Mouse (Mus musculus) hindbrain, embryonic 15.5 days (tissue): Measurements from ENCODE around the gene Asl. TPM values are rescaled to one million over a fixed set of nuclear protein-coding genes. Genes with fewer than 3 reads are reported as not detected.
"Not testable (repeated sequence)": the region's sequence is repeated elsewhere in the genome, so short reads cannot be mapped to it uniquely, and the experiment has no call there.

Source experiments
- ATAC-seq: fragments of 200-750 bp; cut with Nextera tagmentation; 2 replicates; pipeline ENCODE4 v1.8.0; 2017; ENCODE audit warnings: low read depth, moderate number of reproducible peaks, moderate TSS enrichment; ENCODE audit not compliant: low FRiP score
- H3K27ac ChIP-seq: fragments of 300-500 bp; sonication (generic); replicated peaks from 2 replicates; pipeline ENCODE4 v1.5.1; 2015; ENCODE audit warnings: mild to moderate bottlenecking, inconsistent platforms
- H3K27me3 ChIP-seq: fragments of 300-500 bp; sonication (generic); 2 replicates; pipeline ENCODE4 v1.6.1; 2015; ENCODE audit warnings: control low read depth, inconsistent platforms
- H3K36me3 ChIP-seq: fragments of 300-500 bp; sonication (generic); 2 replicates; pipeline ENCODE4 v1.6.1; 2015; ENCODE audit warnings: control low read depth, inconsistent platforms
- H3K4me1 ChIP-seq: fragments of 300-500 bp; sonication (generic); replicated peaks from 2 replicates; pipeline ENCODE4 v1.6.1; 2015; ENCODE audit warnings: control low read depth, inconsistent platforms
- H3K4me2 ChIP-seq: fragments of 300-500 bp; sonication (generic); 2 replicates; pipeline ENCODE4 v1.6.1; 2015; ENCODE audit warnings: moderate library complexity, mild to moderate bottlenecking, inconsistent platforms
- H3K4me3 ChIP-seq: fragments of 300-500 bp; sonication (generic); 2 replicates; pipeline ENCODE4 v1.5.1; 2015; ENCODE audit warnings: mild to moderate bottlenecking, inconsistent platforms
- H3K9ac ChIP-seq: fragments of 300-500 bp; sonication (generic); 2 replicates; pipeline ENCODE4 v1.6.1; 2015; ENCODE audit warnings: inconsistent platforms
- H3K9me3 ChIP-seq: fragments of 300-500 bp; sonication (generic); 2 replicates; pipeline ENCODE4 v1.6.1; 2016; ENCODE audit warnings: control low read depth, inconsistent platforms
- WGBS: fragments of 180-500 bp; shearing (Covaris S2); methylation state at CpG from one replicate; pipeline ENCODE4 v1.1.7; 2015; 5-methylcytosine and 5-hydroxymethylcytosine counted together
- polyA plus RNA-seq: library from polyadenylated mRNA; unstranded; fragments of >200 nt; fragmentation: Nextera tagmentation; extraction: Ambion mirVana; gene quantifications from 2 replicates; pipeline ENCODE4 v1.2.1, GENCODE M21; 2015

The Asl gene
- polyA plus RNA-seq, 1 experiment from 2014 or later, result 39.5 TPM

DNA sequence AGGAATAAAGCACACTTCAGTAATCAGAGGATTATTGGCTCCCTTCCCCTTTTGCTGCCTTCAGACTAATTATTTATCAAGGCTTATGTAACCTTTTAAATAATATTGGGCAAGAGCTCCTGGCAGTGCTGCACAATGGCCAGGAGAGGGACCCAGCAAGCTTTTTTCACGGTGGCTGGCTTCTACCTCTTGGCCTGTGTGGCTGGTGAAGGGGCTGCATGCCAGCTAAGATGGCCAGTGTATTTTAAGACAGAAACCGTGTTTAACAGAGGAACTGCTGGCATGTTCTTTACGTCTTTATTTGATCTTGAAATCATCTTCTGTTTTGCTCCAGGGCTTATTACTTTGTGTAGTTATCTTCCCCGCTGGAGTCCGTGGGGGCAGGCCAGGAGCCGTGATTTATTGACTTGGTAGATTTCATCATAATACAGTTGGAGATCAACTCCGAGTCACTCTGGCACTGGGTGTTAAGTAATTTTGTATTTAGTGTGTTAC, 15.2 kb upstream of the Asl start:
- 70% methylated on average over 7 of the region's 7 CpGs for WGBS
- H3K27me3 ChIP-seq, result no peaks in the 10 kb centered on the region
- H3K4me3 ChIP-seq, result no peak overlapping the region
- H3K36me3 ChIP-seq, result peaks cover 72% of the 10 kb centered on the region
- no peaks in the 10 kb centered on the region for H3K9me3 ChIP-seq
- H3K27ac ChIP-seq, result no peak overlapping the region
- H3K4me2 ChIP-seq, result no peak overlapping the region
- H3K4me1 ChIP-seq, result no peaks in the 10 kb centered on the region; the same call in 1 of the 2 replicates
- no peak overlapping the region for H3K9ac ChIP-seq
- no peak for ATAC-seq

DNA sequence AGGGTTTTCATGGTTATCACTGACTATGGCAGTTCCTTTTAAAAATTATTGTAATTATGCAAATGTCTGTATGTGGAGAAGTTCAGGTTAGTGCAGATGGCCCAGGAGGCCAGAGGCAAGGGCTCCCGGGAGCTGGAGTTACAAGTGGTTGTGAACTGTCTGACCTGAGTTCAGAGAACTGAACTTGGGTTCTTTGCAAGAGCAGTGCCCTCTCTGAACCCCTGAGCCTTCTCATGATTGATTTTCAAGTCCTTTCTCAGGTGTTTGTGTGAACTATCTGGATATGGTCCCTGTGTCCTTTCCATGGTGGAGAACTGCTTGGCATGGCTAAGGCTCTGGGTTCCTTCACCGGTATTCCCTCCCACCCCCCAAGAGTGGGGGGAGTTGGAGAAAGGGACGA, 14.7 kb upstream of the Asl start:
- Histone ChIP-seq H3K27me3 (no peaks in the 10 kb centered on the region), H3K4me3 (no peak overlapping the region), H3K4me1 (no peaks in the 10 kb centered on the region), H3K9ac (no peak overlapping the region), H3K9me3 (no peaks in the 10 kb centered on the region), H3K27ac (no peak overlapping the region), H3K4me2 (no peak overlapping the region), H3K36me3 (peaks cover 68% of the 10 kb centered on the region)
- no peak for ATAC-seq
- 90% methylated on average over 3 of the region's 3 CpGs for WGBS

DNA sequence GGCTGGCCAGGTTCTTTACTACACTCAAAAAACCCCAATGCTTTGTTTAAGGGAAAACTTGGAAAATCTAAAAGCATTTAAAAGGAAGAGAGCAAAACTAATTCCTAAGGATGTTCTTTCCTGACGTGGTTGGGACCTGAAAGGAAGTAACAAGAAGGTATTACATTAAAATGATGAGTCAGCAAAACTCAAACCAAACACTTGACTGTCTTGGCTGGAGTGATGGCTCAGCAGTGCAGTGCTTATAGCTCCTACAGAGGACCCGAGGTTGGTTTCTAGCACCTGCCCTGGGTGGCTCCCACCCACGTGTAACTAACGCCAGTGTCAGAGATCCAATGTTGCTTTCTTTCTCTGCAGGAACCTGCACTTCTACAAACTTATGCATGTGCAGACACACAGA, 12.2 kb upstream of the Asl start:
- no peak for ATAC-seq
- 89% methylated on average over 4 of the region's 4 CpGs for WGBS

DNA sequence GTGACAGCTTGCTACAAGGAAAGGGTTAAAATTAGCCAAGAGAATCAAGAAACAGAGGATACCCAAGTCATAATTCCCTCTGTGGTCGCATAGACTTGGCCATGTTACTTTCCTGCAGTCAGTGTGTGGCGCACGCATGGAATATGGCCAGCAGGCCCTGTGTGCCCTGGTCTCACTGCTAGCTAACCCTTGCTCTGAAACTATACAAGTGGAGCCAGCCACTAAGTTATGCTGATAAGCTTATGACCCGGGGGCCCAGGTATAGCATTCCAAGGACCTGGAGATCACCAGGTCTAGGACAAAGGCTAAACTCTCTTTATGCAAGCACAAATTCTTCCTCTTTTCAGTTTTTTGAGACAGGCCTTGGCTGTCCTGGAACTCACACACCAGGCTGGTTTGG, 11.8 kb upstream of the Asl start:
- H3K9me3 ChIP-seq, result no peaks in the 10 kb centered on the region
- H3K4me3 ChIP-seq, result no peak overlapping the region
- H3K9ac ChIP-seq, result no peak overlapping the region
- no peak for ATAC-seq
- no peaks in the 10 kb centered on the region for H3K27me3 ChIP-seq
- peaks cover 52% of the 10 kb centered on the region for H3K36me3 ChIP-seq
- WGBS, result 92% methylated on average over 4 of the region's 4 CpGs
- no peaks in the 10 kb centered on the region for H3K4me1 ChIP-seq
- H3K4me2 ChIP-seq, result no peak overlapping the region
- no peak overlapping the region for H3K27ac ChIP-seq

More for the DNA sequence above, 12.2 kb upstream of the Asl start:
- H3K4me2 ChIP-seq, result no peak overlapping the region
- H3K4me3 ChIP-seq, result no peak overlapping the region
- H3K27me3 ChIP-seq, result no peaks in the 10 kb centered on the region
- no peak overlapping the region for H3K9ac ChIP-seq
- no peaks in the 10 kb centered on the region for H3K9me3 ChIP-seq
- no peak overlapping the region for H3K27ac ChIP-seq
- H3K36me3 ChIP-seq, result peaks cover 57% of the 10 kb centered on the region
- H3K4me1 ChIP-seq, result no peaks in the 10 kb centered on the region

DNA sequence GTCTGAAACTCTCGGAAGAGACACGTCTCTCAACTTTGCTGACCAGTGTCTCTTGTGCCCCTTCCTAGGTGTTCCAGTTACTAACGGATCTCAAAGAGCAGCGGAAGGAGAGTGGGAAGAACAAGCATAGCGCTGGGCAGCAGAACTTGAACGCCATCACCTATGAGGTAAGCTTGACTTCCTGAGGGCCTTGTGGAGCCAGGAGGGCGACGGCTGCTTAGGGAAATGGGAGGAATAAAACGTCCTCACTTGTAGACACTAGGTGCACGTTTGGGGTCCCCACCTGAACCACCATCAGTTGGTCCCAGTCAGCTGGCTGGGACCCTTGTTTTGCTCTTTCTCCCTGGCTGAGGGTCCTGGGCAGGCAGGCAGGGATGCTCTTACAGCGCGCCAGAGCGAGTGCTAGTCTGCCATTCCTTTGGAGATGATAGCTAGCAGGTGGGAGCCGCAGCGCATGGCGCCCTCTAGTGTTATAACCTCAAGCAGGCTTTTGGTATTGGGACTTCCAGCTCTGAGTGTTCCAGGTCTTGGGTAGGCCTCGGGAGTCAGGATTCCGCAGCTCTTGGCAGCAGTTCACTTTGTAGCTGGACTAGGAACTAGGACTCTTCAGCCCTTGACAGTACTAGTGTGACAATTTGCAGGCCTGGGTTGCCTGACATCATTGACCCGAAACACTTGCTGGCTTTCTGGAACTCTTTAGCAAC, 8.9 kb upstream of the Asl start:
- H3K9ac ChIP-seq, result no peak overlapping the region
- H3K9me3 ChIP-seq, result no peaks in the 10 kb centered on the region
- H3K36me3 ChIP-seq, result peaks cover 46% of the 10 kb centered on the region
- no peak overlapping the region for H3K27ac ChIP-seq
- no peak overlapping the region for H3K4me3 ChIP-seq
- no peaks in the 10 kb centered on the region for H3K4me1 ChIP-seq
- no peaks in the 10 kb centered on the region for H3K27me3 ChIP-seq
- ATAC-seq, result no peak
- WGBS, result 68% methylated on average over 19 of the region's 19 CpGs
- no peak overlapping the region for H3K4me2 ChIP-seq

DNA sequence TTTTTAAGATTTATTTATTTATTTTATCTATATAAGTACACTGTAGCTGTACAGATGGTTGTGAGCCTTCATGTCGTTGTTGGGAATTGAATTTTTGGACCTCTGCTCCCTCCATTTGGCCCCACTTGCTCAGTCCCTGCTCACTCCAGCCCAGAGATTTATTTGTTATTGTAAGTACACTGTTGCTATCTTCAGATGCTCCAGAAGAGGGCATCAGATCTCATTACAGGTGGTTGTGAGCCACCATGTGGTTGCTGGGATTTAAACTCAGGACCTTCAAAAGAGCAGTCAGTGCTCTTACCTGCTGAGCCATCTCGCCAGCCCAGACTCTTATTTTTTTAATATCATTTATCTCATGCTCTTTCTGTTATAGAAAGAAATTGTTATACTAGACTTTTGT, 7.3 kb upstream of the Asl start:
- H3K36me3 ChIP-seq, result peaks cover 30% of the 10 kb centered on the region
- not testable (repeated sequence) for H3K4me1 ChIP-seq, H3K9ac ChIP-seq, H3K9me3 ChIP-seq, ATAC-seq, H3K4me2 ChIP-seq, H3K27me3 ChIP-seq, H3K4me3 ChIP-seq, H3K27ac ChIP-seq
- WGBS, result 73% methylated on average over 2 of the region's 2 CpGs

DNA sequence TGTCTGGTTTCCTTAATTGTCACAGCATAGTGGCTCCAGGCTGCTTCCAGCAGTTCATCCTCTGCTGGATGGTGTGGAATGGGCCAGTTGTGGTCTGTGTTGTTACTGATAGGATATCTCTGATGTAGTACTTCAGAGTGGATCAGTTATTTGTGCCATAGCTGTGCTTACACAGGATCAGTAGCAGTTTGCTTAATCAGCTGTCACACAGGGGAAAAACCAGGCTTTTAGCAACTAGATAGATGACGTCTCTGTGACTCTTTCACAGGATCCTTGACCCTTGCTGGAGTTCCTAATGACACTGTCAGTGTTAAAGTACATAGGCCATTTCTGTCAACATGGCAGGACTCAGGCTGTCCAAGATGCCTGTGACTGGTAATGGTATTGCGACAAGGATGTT, 4.8 kb upstream of the Asl start:
- WGBS, result 87% methylated on average over 2 of the region's 2 CpGs

DNA sequence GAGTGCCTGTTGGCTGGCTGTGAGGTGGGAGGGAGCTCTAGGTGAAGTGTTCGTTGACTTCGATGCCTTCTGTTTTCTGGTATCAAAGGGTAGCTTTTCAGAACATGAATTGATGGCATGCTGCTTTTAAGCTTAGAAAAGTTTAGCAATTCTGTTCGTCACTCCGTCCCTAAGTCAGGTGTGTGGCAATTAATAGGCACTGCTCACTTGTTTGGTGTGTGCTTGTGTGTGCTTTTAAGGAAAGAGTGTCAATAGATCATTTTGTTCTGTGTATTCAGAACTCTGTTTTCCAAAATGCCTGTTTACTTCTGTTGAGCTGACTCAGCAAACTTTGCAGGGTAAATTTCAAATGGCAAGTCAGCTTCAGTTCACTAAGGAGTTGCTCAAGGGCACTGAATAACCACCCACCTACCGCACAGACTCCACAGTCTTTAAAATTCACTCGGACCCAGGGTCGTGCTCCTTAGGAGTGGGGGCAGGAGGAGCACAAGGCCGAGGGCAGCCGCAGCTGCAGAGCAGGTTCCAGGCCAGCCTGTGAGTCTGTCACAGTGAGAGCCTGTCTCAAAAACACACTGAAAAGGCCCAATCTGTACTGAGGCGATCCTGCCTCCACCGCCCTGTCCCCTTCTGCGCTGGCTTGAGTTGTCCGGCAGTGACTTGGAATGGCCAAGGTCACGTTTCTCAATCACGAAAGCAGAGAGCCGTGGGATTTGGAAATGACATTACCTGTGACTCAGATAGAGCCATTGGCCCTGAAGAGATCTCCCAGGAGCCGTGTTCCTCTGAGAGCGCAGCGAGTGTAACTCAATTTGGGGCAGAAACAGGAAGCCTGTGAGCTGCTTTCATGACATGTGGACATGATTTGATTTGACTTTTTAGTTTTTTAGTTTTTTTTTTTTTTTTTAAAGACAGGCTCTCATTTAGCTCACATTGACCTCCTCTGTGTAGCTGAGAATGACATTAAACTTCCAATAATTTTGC, 2.7 kb upstream of the Asl start:
- no peak overlapping the region for H3K27ac ChIP-seq
- H3K27me3 ChIP-seq, result no peaks in the 10 kb centered on the region
- WGBS, result 93% methylated on average over 19 of the region's 19 CpGs
- peaks cover 10% of the 10 kb centered on the region for H3K4me1 ChIP-seq
- no peaks in the 10 kb centered on the region for H3K9me3 ChIP-seq
- no peak overlapping the region for H3K4me3 ChIP-seq
- H3K4me2 ChIP-seq, result no peak overlapping the region
- no peak overlapping the region for H3K9ac ChIP-seq
- H3K36me3 ChIP-seq, result peaks cover 8% of the 10 kb centered on the region; the same call in 1 of the 2 replicates
- ATAC-seq, result no peak

More for the DNA sequence above, 4.8 kb upstream of the Asl start:
- Histone ChIP-seq H3K4me3 (no peak overlapping the region), H3K4me2 (no peak overlapping the region), H3K9me3 (no peaks in the 10 kb centered on the region), H3K4me1 (peaks cover 10% of the 10 kb centered on the region), H3K9ac (no peak overlapping the region), H3K27ac (no peak overlapping the region), H3K27me3 (no peaks in the 10 kb centered on the region), H3K36me3 (peaks cover 12% of the 10 kb centered on the region; the same call in 1 of the 2 replicates)
- ATAC-seq, result no peak

DNA sequence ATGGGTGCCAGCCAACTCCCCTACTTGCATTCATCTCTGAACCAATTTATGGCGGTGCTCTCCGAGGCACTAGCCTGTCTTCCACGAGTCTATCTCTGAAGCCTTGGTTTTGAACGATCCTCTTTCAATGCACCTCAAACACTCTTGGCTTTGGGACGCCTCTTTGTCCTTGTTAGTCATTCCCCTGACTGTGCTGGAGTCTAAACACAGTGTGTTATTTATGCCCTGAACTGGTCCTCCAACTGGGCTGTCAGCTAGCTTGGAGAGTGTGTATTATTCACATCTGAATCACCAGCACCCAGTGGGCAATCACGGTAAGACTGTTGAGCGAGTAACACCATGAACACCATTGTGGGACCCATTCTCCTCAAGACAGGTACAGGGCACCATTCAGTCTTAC, 1.4 kb downstream of the Asl start:
- WGBS, result 83% methylated on average over 7 of the region's 7 CpGs
- Histone ChIP-seq H3K27me3 (no peaks in the 10 kb centered on the region), H3K4me3 (no peak overlapping the region), H3K4me2 (no peak overlapping the region), H3K4me1 (peaks cover 27% of the 10 kb centered on the region), H3K27ac (no peak overlapping the region), H3K9ac (no peak overlapping the region), H3K9me3 (no peaks in the 10 kb centered on the region), H3K36me3 (no peaks in the 10 kb centered on the region)
- no peak for ATAC-seq

DNA sequence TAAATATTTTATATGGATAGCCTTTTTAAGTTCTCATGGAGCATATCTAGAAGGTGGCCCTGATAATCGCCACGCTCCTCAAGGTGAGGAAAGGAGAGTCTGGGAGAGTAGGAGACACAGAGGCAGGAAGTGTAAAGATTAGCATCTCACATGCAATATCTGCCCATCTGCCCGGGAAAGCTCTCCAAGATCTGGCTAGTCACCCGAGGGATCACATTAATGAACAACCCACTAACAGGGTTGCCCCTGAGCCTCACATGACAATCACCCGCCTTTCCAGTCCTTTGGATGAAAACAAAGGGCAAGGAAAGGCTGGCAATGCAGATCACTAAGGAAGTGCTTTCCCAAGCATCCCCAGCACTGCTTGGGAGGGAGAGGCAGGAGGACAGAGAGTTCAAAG, 1.9 kb downstream of the Asl start:
- WGBS, result 76% methylated on average over 5 of the region's 5 CpGs
- no peaks in the 10 kb centered on the region for H3K36me3 ChIP-seq
- H3K27ac ChIP-seq, result no peak overlapping the region
- H3K4me2 ChIP-seq, result no peak overlapping the region
- no peak for ATAC-seq
- H3K9me3 ChIP-seq, result no peaks in the 10 kb centered on the region
- no peaks in the 10 kb centered on the region for H3K27me3 ChIP-seq
- no peak overlapping the region for H3K4me3 ChIP-seq
- H3K4me1 ChIP-seq, result peaks cover 27% of the 10 kb centered on the region
- H3K9ac ChIP-seq, result no peak overlapping the region

DNA sequence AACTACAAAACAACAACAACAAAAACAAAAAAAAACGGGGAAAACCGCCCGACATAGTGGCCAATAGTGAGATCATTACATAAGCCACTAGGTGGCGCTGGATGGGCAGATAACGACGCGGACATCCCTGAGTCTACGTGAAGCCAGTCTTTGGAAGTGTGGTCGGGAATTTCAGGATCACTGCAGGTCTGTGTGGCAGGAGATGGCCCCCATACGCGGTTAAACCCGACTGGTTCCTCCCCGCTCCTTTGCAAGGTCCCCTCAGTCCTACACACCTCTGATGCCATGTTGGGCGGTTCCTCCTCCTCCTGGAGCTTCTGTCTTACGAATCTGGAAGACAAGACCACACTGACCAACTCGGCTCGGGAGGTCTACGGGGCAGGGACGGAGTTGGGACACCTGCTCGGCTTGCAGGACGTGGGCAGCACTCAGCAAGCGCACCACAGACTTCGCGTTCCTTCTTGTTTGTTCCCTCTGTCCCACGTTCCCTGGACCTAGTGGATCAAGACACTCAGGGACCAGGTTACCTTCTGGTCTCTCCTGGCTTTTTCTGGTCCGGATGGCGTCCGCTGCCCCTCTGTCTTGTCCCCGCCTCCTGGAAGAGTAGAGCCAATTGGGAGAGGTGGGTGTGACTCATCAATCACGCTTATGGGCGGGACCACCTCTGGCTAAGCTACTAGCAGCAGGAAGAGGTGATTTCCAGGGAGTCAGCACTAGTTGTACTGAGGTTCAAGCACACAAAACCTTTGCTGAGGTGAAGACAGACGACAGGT, 5.1 kb downstream of the Asl start:
- peak overlapping the region; percentile 84 for H3K27ac ChIP-seq
- ATAC-seq, result peak; percentile 87
- peak overlapping the region; percentile 68 for H3K4me3 ChIP-seq
- under 1% methylated on average over 32 of the region's 32 CpGs for WGBS
- H3K36me3 ChIP-seq, result no peaks in the 10 kb centered on the region
- H3K9me3 ChIP-seq, result no peaks in the 10 kb centered on the region
- H3K4me1 ChIP-seq, result peaks cover 18% of the 10 kb centered on the region; the same call in 1 of the 2 replicates
- peak overlapping the region; percentile 98 for H3K4me2 ChIP-seq
- peak overlapping the region; percentile 68 for H3K9ac ChIP-seq
- H3K27me3 ChIP-seq, result no peaks in the 10 kb centered on the region
